Mouse (Mus musculus) heart, embryonic 16.5 days (tissue): ENCODE measurements around the gene Pfkfb3. TPM values are rescaled to one million over a fixed set of nuclear protein-coding genes. Genes with fewer than 3 reads are reported as not detected.

Experiments
- ATAC-seq: fragments of 200-750 bp; cut with Nextera tagmentation; replicated peaks from 2 replicates; pipeline ENCODE4 v1.8.0; 2017; ENCODE audit warnings: moderate number of reproducible peaks; ENCODE audit not compliant: insufficient read depth, low FRiP score; ENCODE audit errors: extremely low read depth
- H3K27ac ChIP-seq: fragments of 300-500 bp; sonication (generic); 2 replicates; pipeline ENCODE4 v1.5.1; 2014; ENCODE audit warnings: mild to moderate bottlenecking, low read length, control low read depth, moderate library complexity
- H3K27me3 ChIP-seq: fragments of 300-500 bp; sonication (generic); 2 replicates; pipeline ENCODE4 v1.6.1; 2014; ENCODE audit warnings: low read length, mixed read lengths; ENCODE audit not compliant: control insufficient read depth, insufficient read depth
- H3K36me3 ChIP-seq: fragments of 300-500 bp; sonication (generic); 2 replicates; pipeline ENCODE4 v1.6.1; 2014; ENCODE audit not compliant: control insufficient read depth, insufficient read depth
- H3K4me1 ChIP-seq: fragments of 300-500 bp; sonication (generic); 2 replicates; pipeline ENCODE4 v1.6.1; 2014; ENCODE audit warnings: low read length, mixed read lengths; ENCODE audit not compliant: control insufficient read depth, insufficient read depth
- H3K4me2 ChIP-seq: fragments of 300-500 bp; sonication (generic); 2 replicates; pipeline ENCODE4 v1.6.1; 2014; ENCODE audit warnings: low read depth, mild to moderate bottlenecking, control low read depth, low read length
- H3K4me3 ChIP-seq: fragments of 300-500 bp; sonication (generic); 2 replicates; pipeline ENCODE4 v1.5.1; 2014; ENCODE audit warnings: mild to moderate bottlenecking, control low read depth, low read length
- H3K9ac ChIP-seq: fragments of 300-500 bp; sonication (generic); 2 replicates; pipeline ENCODE4 v1.6.1; 2014; ENCODE audit warnings: low read length, control low read depth
- H3K9me3 ChIP-seq: fragments of 300-500 bp; sonication (generic); replicated peaks from 2 replicates; pipeline ENCODE4 v1.6.1; 2016; ENCODE audit warnings: low read length; ENCODE audit not compliant: control insufficient read depth
- WGBS: fragments of 180-500 bp; shearing (Covaris S2); extraction: QIAGEN DNeasy Blood & Tissue Kit; methylation state at CpG from one replicate; pipeline ENCODE4 v1.1.7; 2014; 5-methylcytosine and 5-hydroxymethylcytosine counted together
- polyA plus RNA-seq: library from polyadenylated mRNA; unstranded; fragments of >200 nt; fragmentation: Nextera tagmentation; extraction: Ambion mirVana; gene quantifications from 2 replicates; pipeline ENCODE4 v1.2.1, GENCODE M21; 2015

Pfkfb3 gene
- polyA plus RNA-seq, 1 experiment from 2014 or later: 9.5 TPM

DNA sequence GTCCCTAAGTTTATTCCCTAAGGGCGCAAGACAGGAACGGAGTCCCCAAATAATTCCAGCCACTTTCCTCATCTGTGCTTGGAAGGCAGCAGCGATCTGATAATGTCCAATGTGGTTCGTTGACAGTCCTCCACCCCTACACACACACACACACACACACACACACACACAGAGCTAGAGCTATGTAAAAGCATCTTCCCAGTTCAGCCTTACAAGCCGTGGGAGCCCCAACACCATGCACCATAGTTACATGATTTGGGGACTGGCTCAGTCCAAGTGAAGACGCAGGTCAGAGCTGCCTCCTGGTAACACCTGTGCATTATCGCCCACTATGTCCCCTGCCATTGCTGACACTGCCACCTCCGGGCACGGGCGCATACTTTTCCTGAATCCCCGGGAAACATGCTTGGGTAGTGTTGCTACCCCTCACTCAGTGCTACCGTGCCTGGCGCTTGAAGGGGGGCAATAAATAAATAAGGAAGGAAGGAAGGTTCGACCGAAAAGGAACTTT is 51.6 kb downstream of the Pfkfb3 start:
- ATAC-seq: peak; percentile 5; the same call in 1 of the 2 replicates
- peak overlapping the region; percentile 87 for H3K27ac ChIP-seq
- WGBS: under 1% methylated on average over 15 of the region's 15 CpGs
- H3K36me3 ChIP-seq: peaks cover 4% of the 10 kb centered on the region; the same call in 1 of the 2 replicates
- peak overlapping the region; percentile 98 for H3K4me2 ChIP-seq
- H3K9me3 ChIP-seq: no peaks in the 10 kb centered on the region
- H3K4me1 ChIP-seq: peaks cover 25% of the 10 kb centered on the region
- peak overlapping the region; percentile 78 for H3K4me3 ChIP-seq
- peak overlapping the region; percentile 85 for H3K9ac ChIP-seq
- H3K27me3 ChIP-seq: no peaks in the 10 kb centered on the region

- Histone ChIP-seq H3K4me1 (peaks cover 25% of the 10 kb centered on the region), H3K4me2 (peak overlapping the region; percentile 98), H3K27me3 (no peaks in the 10 kb centered on the region), H3K27ac (peak overlapping the region; percentile 87), H3K36me3 (peaks cover 4% of the 10 kb centered on the region; the same call in 1 of the 2 replicates), H3K9ac (peak overlapping the region; percentile 85), H3K4me3 (peak overlapping the region; percentile 78), H3K9me3 (no peaks in the 10 kb centered on the region)
- WGBS: under 1% methylated on average over 76 of the region's 76 CpGs
- peak; percentile 84 for ATAC-seq
Observed at GRCm38 (mm10) chr2:11501301-11502254, 52.3 kb downstream of the Pfkfb3 start.

DNA sequence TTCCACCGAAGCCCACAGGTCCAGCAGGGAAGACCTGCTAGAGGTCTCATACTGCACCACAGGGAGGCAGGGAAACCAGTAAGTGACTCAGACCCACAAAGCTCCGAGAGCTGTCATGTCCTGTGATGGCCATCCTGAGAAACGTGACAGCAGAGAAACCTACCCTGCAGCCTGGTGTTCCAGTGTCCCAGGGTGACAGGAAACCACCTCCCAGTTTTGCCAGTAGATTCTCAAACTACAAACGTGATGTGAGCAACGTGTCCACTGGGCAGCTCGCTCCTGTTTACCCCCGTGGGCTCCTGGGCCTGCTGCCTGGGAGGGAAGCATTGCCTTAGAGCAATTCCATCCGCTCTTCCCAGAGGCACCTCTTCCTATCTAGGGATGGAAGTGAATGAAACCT is 53.2 kb downstream of the Pfkfb3 start:
- Histone ChIP-seq H3K4me1 (peaks cover 25% of the 10 kb centered on the region), H3K4me3 (peak overlapping the region; percentile 78), H3K27me3 (no peaks in the 10 kb centered on the region), H3K9ac (peak overlapping the region; percentile 85), H3K4me2 (peak overlapping the region; percentile 98), H3K9me3 (no peaks in the 10 kb centered on the region), H3K36me3 (peaks cover 4% of the 10 kb centered on the region; the same call in 1 of the 2 replicates), H3K27ac (peak overlapping the region; percentile 87)
- 6% methylated on average over 8 of the region's 8 CpGs for WGBS
- peak; percentile 3; the same call in 1 of the 2 replicates for ATAC-seq

DNA sequence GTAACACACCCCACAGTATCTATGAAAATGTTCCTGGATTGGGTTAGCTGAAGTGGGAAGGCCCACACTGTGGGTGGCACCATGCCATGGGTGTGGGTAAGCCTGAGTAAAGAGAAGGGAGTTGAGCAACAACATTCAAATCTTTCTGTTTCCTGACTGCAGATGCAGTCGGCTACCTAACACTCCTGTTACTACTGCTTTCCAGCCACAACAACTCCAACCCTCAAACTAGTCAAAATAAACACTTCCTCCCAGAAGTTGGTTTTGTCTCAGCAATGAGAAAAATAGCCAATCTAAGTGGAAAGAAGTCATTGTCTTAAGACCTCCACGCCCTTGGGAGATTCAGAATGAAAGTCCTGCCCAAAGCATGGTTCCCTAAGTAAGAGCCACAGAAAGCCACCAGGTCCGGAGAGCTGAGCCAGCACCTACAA is 57.3 kb downstream of the Pfkfb3 start:
- Histone ChIP-seq H3K4me3 (no peak overlapping the region), H3K36me3 (peaks cover 25% of the 10 kb centered on the region), H3K9ac (no peak overlapping the region), H3K27ac (no peak overlapping the region), H3K27me3 (no peaks in the 10 kb centered on the region), H3K4me1 (peaks cover 24% of the 10 kb centered on the region), H3K4me2 (no peak overlapping the region), H3K9me3 (no peaks in the 10 kb centered on the region)
- no peak for ATAC-seq
- 69% methylated on average over 3 of the region's 3 CpGs for WGBS

GRCm38 (mm10) chr2:11494841-11495255 is 59.0 kb downstream of the Pfkfb3 start:
- Histone ChIP-seq H3K36me3 (peaks cover 39% of the 10 kb centered on the region), H3K4me3 (no peak overlapping the region), H3K9me3 (no peaks in the 10 kb centered on the region), H3K27me3 (no peaks in the 10 kb centered on the region), H3K27ac (0 out of 2 replicates have a peak overlapping the region, but pooled peaks have one; percentile 30), H3K4me2 (no peak overlapping the region), H3K9ac (no peak overlapping the region), H3K4me1 (peaks cover 17% of the 10 kb centered on the region)
- ATAC-seq: no peak; the same call in 1 of the 2 replicates
- WGBS: 47% methylated on average over 7 of the region's 7 CpGs

- no peak overlapping the region for H3K27ac ChIP-seq
- no peak overlapping the region for H3K9ac ChIP-seq
- H3K4me2 ChIP-seq: no peak overlapping the region
- no peaks in the 10 kb centered on the region for H3K27me3 ChIP-seq
- no peaks in the 10 kb centered on the region for H3K9me3 ChIP-seq
- peaks cover 49% of the 10 kb centered on the region for H3K36me3 ChIP-seq
- WGBS: 87% methylated on average over 5 of the region's 5 CpGs
- H3K4me3 ChIP-seq: no peak overlapping the region
- H3K4me1 ChIP-seq: peaks cover 10% of the 10 kb centered on the region; the same call in 1 of the 2 replicates
- ATAC-seq: no peak
Observed at GRCm38 (mm10) chr2:11492855-11493254, 61.0 kb downstream of the Pfkfb3 start.

- H3K27me3 ChIP-seq: no peaks in the 10 kb centered on the region
- peaks cover 52% of the 10 kb centered on the region for H3K36me3 ChIP-seq
- H3K27ac ChIP-seq: no peak overlapping the region
- no peak for ATAC-seq
- H3K4me2 ChIP-seq: no peak overlapping the region
- H3K4me1 ChIP-seq: peaks cover 10% of the 10 kb centered on the region; the same call in 1 of the 2 replicates
- H3K9me3 ChIP-seq: no peaks in the 10 kb centered on the region
- H3K4me3 ChIP-seq: no peak overlapping the region
- 85% methylated on average over 3 of the region's 3 CpGs for WGBS
- H3K9ac ChIP-seq: no peak overlapping the region
Observed at GRCm38 (mm10) chr2:11491471-11491870, 62.4 kb downstream of the Pfkfb3 start.

- Histone ChIP-seq H3K36me3 (peaks cover 60% of the 10 kb centered on the region), H3K4me1 (peaks cover 10% of the 10 kb centered on the region; the same call in 1 of the 2 replicates), H3K9me3 (no peaks in the 10 kb centered on the region), H3K9ac (no peak overlapping the region), H3K27me3 (no peaks in the 10 kb centered on the region), H3K4me2 (no peak overlapping the region), H3K27ac (no peak overlapping the region), H3K4me3 (no peak overlapping the region)
- 88% methylated on average over 4 of the region's 4 CpGs for WGBS
- ATAC-seq: no peak
Observed at GRCm38 (mm10) chr2:11490554-11490953, 63.3 kb downstream of the Pfkfb3 start.

DNA sequence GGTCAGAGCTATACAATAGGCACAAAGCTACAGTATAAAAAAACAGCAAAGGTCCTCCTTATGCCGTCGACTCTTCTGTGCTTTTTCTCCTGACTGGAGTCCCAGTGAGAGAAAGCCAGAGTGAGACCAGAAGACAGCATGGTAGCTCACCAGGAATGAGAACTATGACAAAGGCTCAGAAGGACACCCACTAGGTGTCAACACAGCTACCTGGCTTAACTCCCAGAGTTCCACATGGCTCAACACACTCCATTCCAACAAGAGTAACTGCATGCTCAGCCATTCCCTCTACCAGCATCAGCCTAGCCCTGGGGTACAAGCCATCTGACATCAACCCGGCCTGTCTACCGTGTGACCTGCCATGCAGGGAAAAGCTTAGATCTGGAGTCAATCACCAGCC is 70.7 kb downstream of the Pfkfb3 start:
- peaks cover 82% of the 10 kb centered on the region for H3K36me3 ChIP-seq
- H3K27me3 ChIP-seq: no peaks in the 10 kb centered on the region
- H3K9me3 ChIP-seq: no peaks in the 10 kb centered on the region
- H3K9ac ChIP-seq: no peak overlapping the region
- 70% methylated on average over 4 of the region's 4 CpGs for WGBS
- no peak overlapping the region for H3K27ac ChIP-seq
- no peak overlapping the region for H3K4me2 ChIP-seq
- peaks cover 6% of the 10 kb centered on the region for H3K4me1 ChIP-seq
- no peak overlapping the region for H3K4me3 ChIP-seq
- no peak for ATAC-seq
